Mouse (Mus musculus) adrenal gland, adult 10 weeks (tissue): ENCODE data around the gene Thrb. TPM values are rescaled to one million over a fixed set of nuclear protein-coding genes. Genes with fewer than 3 reads are reported as not detected.

Experiments
- polyA plus RNA-seq: library from polyadenylated mRNA; stranded (reverse); fragments of 350-450 nt; fragmentation: Illumina TruSeq; extraction: RNeasy Lipid Tissue Mini Kit (QIAGEN cat#74804); gene quantifications from one replicate; pipeline ENCODE4 v1.2.3, GENCODE M21; 2014; ENCODE audit warnings: low read depth, low replicate concordance

Thrb gene
- 111 TPM for polyA plus RNA-seq

GRCm38 (mm10) chr14:17659686-17660328, at the start of gene Thrb:
TSS of gene Thrb (plus strand) at chr14:17660261.

